Mouse (Mus musculus): ENCODE measurements at regions not wholly inside any gene's neighbourhood (a gene's known extent, or its start where the extent isn't known, plus 50 kb on each side); places are given as distances from the start of the nearest gene placed in this dataset.

DNA sequence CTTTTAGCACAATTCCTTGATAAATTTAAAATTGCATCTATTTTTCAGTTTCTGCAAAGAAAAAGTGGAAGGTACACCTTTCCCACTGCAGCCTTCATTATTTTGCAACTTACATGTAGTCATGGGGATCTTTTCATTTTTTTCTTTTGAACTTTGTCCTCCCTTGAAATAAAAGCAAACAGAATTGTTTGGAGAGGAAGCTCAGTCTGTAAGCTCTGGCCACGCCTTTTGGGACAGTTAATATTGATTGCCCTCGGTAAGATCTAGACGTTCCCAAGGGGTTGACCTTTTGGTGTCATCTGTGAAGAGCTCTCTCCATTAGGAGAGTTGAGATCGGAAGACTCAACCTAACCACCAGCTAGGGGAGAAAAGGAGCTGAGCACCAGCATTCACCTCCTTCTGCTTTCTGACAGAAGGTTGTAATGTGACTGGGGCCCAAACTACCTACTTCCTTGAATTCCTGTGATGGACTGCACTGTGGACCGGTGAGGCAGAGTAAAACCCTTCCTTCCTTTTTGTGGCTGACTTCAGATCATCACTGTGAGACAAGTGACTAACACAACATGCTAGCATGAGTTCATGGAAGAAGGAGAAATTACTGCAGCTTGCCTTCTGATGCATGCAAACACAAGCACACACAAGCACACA lies 621.9 kb downstream of the Inhba start:
- H3K4me2 ChIP-seq (ENCODE audit: low read depth), result no peak overlapping the region
- TF ChIP-seq TCF12 (IDR thresholded peaks at IDR 0.05; ENCODE audit: insufficient read depth, poor library complexity, severe bottlenecking) (no peak), REST (IDR thresholded peaks at IDR 0.05; ENCODE audit: insufficient read depth, insufficient read length) (no peak), CEBPB (IDR thresholded peaks at IDR 0.05; ENCODE audit: insufficient read depth, poor library complexity, severe bottlenecking) (no peak)
- H3K27me3 ChIP-seq (ENCODE audit: control insufficient read depth, insufficient read depth, insufficient read length), result no peaks in the 10 kb centered on the region

DNA sequence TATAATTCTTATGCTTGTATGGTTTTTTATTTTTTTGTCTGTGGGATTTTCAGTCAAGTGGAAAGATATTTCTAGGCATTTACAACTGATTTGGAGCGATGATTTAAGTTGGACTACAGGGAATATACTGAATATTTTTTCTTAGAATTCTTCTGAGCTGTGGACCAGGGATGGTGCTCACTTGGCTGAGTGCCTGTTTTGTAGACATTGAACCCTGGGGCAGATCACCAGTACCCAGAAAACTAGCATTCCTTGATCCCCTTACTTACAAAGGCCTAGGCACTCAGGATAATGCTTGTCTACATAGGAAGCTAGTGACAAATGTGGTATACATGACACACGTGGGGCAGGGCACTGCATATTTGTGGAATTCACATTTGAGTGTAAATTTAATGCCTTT lies 624.6 kb downstream of the Inhba start:
- H3K4me2 ChIP-seq (ENCODE audit: low read depth), result no peak overlapping the region
- no peak overlapping the region for H3K4me3 ChIP-seq
- no peaks in the 10 kb centered on the region for H3K36me3 ChIP-seq (ENCODE audit: control insufficient read depth, insufficient read depth)
- no peaks in the 10 kb centered on the region for H3K79me2 ChIP-seq (ENCODE audit: control insufficient read depth, insufficient read depth)
- TF ChIP-seq POLR2A (IDR thresholded peaks at IDR 0.05; ENCODE audit: insufficient read length, low read depth) (no peak), USF1 (IDR thresholded peaks at IDR 0.05; ENCODE audit: low read depth) (no peak), REST (IDR thresholded peaks at IDR 0.05; ENCODE audit: insufficient read depth, insufficient read length) (no peak), MYOD1 (IDR thresholded peaks at IDR 0.05; ENCODE audit: control insufficient read depth in 1 of 3, insufficient read length in 2 of 3, low read depth in 2 of 3) (no peak), CEBPB (IDR thresholded peaks at IDR 0.05; ENCODE audit: insufficient read depth, poor library complexity, severe bottlenecking) (no peak), SRF (IDR thresholded peaks at IDR 0.05; ENCODE audit: control insufficient read depth, insufficient read length, low read depth) (no peak), POLR2AphosphoS2 (IDR thresholded peaks at IDR 0.05; ENCODE audit: insufficient read length, low read depth) (no peak), MYOG (IDR thresholded peaks at IDR 0.05; ENCODE audit: control insufficient read depth in 1 of 3, insufficient read depth in 1 of 3, insufficient read length in 2 of 3, low read depth in 2 of 3) (no peak), TCF12 (IDR thresholded peaks at IDR 0.05; ENCODE audit: insufficient read depth, poor library complexity, severe bottlenecking) (no peak), E2F4 (IDR thresholded peaks at IDR 0.05; ENCODE audit: insufficient read depth) (no peak), TCF3 (IDR thresholded peaks at IDR 0.05; ENCODE audit: insufficient read length, low read depth) (no peak), MAX (IDR thresholded peaks at IDR 0.05; ENCODE audit: low read depth) (no peak)
- no peak overlapping the region for H3ac ChIP-seq (ENCODE audit: control insufficient read depth, insufficient read length)
- no peaks in the 10 kb centered on the region for H3K27me3 ChIP-seq (ENCODE audit: control insufficient read depth, insufficient read depth, insufficient read length)

More for the DNA sequence above, 621.9 kb downstream of the Inhba start:
- H3ac ChIP-seq (ENCODE audit: control insufficient read depth, insufficient read length), result no peak overlapping the region
- no peaks in the 10 kb centered on the region for H3K79me2 ChIP-seq (ENCODE audit: control insufficient read depth, insufficient read depth)
- H3K4me3 ChIP-seq, result no peak overlapping the region
- H3K36me3 ChIP-seq (ENCODE audit: control insufficient read depth, insufficient read depth), result no peaks in the 10 kb centered on the region

DNA sequence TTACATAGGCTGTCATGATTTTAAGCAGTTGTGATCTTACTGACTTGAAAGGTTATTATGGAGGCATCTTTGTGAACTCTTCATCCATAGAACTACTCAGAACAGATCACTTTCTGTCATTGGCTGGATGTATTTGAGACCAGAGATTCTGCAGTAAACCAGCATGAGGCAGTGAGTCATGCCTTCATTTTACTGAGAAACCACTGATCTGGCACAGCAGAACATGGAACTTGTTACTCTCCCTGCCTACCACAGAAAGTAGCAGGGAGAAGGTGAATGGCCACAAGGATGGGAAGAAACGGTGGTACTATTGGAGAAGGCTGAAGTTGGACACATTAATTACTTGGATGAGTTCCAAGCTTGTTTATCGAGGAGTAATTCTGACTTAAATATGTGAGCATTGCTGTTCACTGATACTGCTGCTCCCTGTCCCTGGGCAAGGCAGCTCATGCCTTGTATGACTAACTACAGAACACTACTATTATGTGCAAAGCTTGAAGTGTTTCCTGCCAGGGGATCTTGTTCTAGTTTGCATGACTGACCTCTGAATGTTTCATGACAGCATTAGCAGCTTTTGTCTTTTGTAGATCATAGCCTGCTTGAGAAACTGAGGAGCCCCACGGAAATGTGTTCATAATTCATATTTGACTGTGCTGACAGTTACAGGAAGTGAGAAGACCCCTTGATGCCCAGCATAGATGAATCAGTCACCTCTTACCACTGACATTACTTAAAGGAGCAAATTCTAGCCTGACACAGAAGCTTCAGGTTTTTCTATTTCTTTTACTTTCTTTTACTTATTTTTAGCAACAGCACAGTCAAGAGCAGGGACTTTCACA lies 630.2 kb downstream of the Inhba start:
- H3K36me3 ChIP-seq (ENCODE audit: control insufficient read depth, insufficient read depth), result no peaks in the 10 kb centered on the region
- H3ac ChIP-seq (ENCODE audit: control insufficient read depth, insufficient read length), result no peak overlapping the region
- no peaks in the 10 kb centered on the region for H3K79me2 ChIP-seq (ENCODE audit: control insufficient read depth, insufficient read depth)
- peak overlapping the region; percentile 54 for H3K4me2 ChIP-seq (ENCODE audit: low read depth)
- H3K27me3 ChIP-seq (ENCODE audit: control insufficient read depth, insufficient read depth, insufficient read length), result no peaks in the 10 kb centered on the region
- TF ChIP-seq POLR2A (IDR thresholded peaks at IDR 0.05; ENCODE audit: insufficient read length, low read depth) (no peak), TCF3 (IDR thresholded peaks at IDR 0.05; ENCODE audit: insufficient read length, low read depth) (no peak), USF1 (IDR thresholded peaks at IDR 0.05; ENCODE audit: low read depth) (no peak), E2F4 (IDR thresholded peaks at IDR 0.05; ENCODE audit: insufficient read depth) (no peak), MYOD1 (IDR thresholded peaks at IDR 0.05; ENCODE audit: control insufficient read depth in 1 of 3, insufficient read length in 2 of 3, low read depth in 2 of 3) (no peak), TCF12 (IDR thresholded peaks at IDR 0.05; ENCODE audit: insufficient read depth, poor library complexity, severe bottlenecking) (no peak), MYOG (IDR thresholded peaks at IDR 0.05; ENCODE audit: control insufficient read depth in 1 of 3, insufficient read depth in 1 of 3, insufficient read length in 2 of 3, low read depth in 2 of 3) (no peak)
- H3K4me3 ChIP-seq, result no peak overlapping the region

DNA sequence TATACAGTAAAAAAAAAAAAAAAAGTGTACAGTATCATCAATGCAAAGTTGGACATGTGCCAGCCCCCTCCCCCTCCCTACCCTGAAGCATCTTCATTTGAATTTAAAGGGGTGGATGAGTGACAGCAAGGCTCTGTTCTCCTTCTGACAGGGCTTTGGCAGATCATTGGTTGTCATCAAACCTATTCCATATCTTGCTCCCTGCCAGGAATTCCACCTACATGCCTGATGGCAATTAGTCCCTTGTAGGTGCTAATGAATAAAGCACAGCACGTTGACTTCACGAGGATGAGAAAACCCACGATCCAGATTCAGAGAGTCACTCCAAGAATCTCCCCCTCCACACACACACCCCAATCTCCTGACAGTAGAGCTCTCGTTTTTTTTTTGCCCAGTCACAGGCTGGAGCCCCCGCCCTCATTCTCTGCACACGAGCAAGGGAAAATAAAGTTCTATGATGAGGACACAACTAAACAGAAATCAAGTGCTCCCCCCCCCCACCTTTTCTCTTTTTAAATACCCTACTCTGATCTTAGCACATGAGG lies 630.9 kb downstream of the Inhba start:
- Histone ChIP-seq H3K4me2 (ENCODE audit: low read depth) (peak overlapping the region; percentile 54), H3K36me3 (ENCODE audit: control insufficient read depth, insufficient read depth) (no peaks in the 10 kb centered on the region), H3K27me3 (ENCODE audit: control insufficient read depth, insufficient read depth, insufficient read length) (no peaks in the 10 kb centered on the region), H3K4me3 (no peak overlapping the region), H3K79me2 (ENCODE audit: control insufficient read depth, insufficient read depth) (no peaks in the 10 kb centered on the region), H3ac (ENCODE audit: control insufficient read depth, insufficient read length) (no peak overlapping the region)
- no peak for TF ChIP-seq MAX (IDR thresholded peaks at IDR 0.05; ENCODE audit: low read depth)
- no peak for TF ChIP-seq POLR2AphosphoS2 (IDR thresholded peaks at IDR 0.05; ENCODE audit: insufficient read length, low read depth)
- TF ChIP-seq TCF3 (IDR thresholded peaks at IDR 0.05; ENCODE audit: insufficient read length, low read depth), result no peak
- TF ChIP-seq MYOD1 (IDR thresholded peaks at IDR 0.05; ENCODE audit: control insufficient read depth in 1 of 3, insufficient read length in 2 of 3, low read depth in 2 of 3), result no peak
- TF ChIP-seq CEBPB (IDR thresholded peaks at IDR 0.05; ENCODE audit: insufficient read depth, poor library complexity, severe bottlenecking), result no peak
- no peak for TF ChIP-seq POLR2A (IDR thresholded peaks at IDR 0.05; ENCODE audit: insufficient read length, low read depth)
- no peak for TF ChIP-seq MYOG (IDR thresholded peaks at IDR 0.05; ENCODE audit: control insufficient read depth in 1 of 3, insufficient read depth in 1 of 3, insufficient read length in 2 of 3, low read depth in 2 of 3)
- no peak for TF ChIP-seq SRF (IDR thresholded peaks at IDR 0.05; ENCODE audit: control insufficient read depth, insufficient read length, low read depth)
- TF ChIP-seq E2F4 (IDR thresholded peaks at IDR 0.05; ENCODE audit: insufficient read depth), result no peak
- TF ChIP-seq TCF12 (IDR thresholded peaks at IDR 0.05; ENCODE audit: insufficient read depth, poor library complexity, severe bottlenecking), result no peak
- no peak for TF ChIP-seq USF1 (IDR thresholded peaks at IDR 0.05; ENCODE audit: low read depth)
- no peak for TF ChIP-seq REST (IDR thresholded peaks at IDR 0.05; ENCODE audit: insufficient read depth, insufficient read length)
